Mouse (Mus musculus) thymus, postnatal 0 days (tissue): ENCODE results near the gene Ncf1. TPM values are rescaled to one million over a fixed set of nuclear protein-coding genes. Genes with fewer than 3 reads are reported as not detected.

Experiments used
- DNase-seq: peaks from one replicate; pipeline ENCODE4 v3.0.0-alpha.2; 2015; ENCODE audit warnings: low spot score
- polyA plus RNA-seq: library from polyadenylated mRNA; unstranded; fragments of >200 nt; fragmentation: Nextera tagmentation; extraction: Ambion mirVana; gene quantifications from 2 replicates; pipeline ENCODE4 v1.2.1, GENCODE M21; 2015

Gene Ncf1
- polyA plus RNA-seq, 1 experiment from 2014 or later = 10.3 TPM

- DNase-seq = peak; percentile 43
Observed at GRCm38 (mm10) chr5:134214021-134214806, 15.2 kb downstream of the Ncf1 start.

GRCm38 (mm10) chr5:134209931-134210554, 19.4 kb downstream of the Ncf1 start:
- no peak for DNase-seq

GRCm38 (mm10) chr5:134206721-134207120, 22.7 kb downstream of the Ncf1 start:
- no peak for DNase-seq

GRCm38 (mm10) chr5:134193664-134194063, 35.8 kb downstream of the Ncf1 start:
- DNase-seq = no peak

- peak; percentile 85 for DNase-seq
Observed at GRCm38 (mm10) chr5:134188571-134188970, 40.9 kb downstream of the Ncf1 start.

GRCm38 (mm10) chr5:134186961-134187731, 42.3 kb downstream of the Ncf1 start:
- DNase-seq = peak; percentile 68

GRCm38 (mm10) chr5:134186059-134186458, 43.4 kb downstream of the Ncf1 start:
- DNase-seq = peak; percentile 77

- peak; percentile 99 for DNase-seq
Observed at GRCm38 (mm10) chr5:134183880-134184808, 45.3 kb downstream of the Ncf1 start, which contains the start of gene Gtf2ird2. Gene Gtf2ird2 (plus strand): TSS chr5:134184019.

GRCm38 (mm10) chr5:134183162-134183561, 46.3 kb downstream of the Ncf1 start:
- DNase-seq = no peak

GRCm38 (mm10) chr5:134182735-134183134, 46.7 kb downstream of the Ncf1 start:
- no peak for DNase-seq

GRCm38 (mm10) chr5:134182172-134182571, 47.3 kb downstream of the Ncf1 start:
- no peak for DNase-seq

GRCm38 (mm10) chr5:134179871-134180270, 49.6 kb downstream of the Ncf1 start:
- DNase-seq = peak; percentile 89

- no peak for DNase-seq
Observed at GRCm38 (mm10) chr5:134178536-134178935, 50.9 kb downstream of the Ncf1 start.

- DNase-seq = peak; percentile 86
Observed at GRCm38 (mm10) chr5:134176169-134176881, 53.1 kb downstream of the Ncf1 start, which contains the start of gene Rcc1l. Gene Rcc1l (minus strand): TSS chr5:134176774.

- no peak for DNase-seq
Observed at GRCm38 (mm10) chr5:134175696-134176095, 53.7 kb downstream of the Ncf1 start.

- DNase-seq = peak; percentile 53
Observed at GRCm38 (mm10) chr5:134173206-134173605, 56.2 kb downstream of the Ncf1 start.

- no peak for DNase-seq
Observed at GRCm38 (mm10) chr5:134170167-134170566, 59.3 kb downstream of the Ncf1 start.
